In the genomic region with DNA sequence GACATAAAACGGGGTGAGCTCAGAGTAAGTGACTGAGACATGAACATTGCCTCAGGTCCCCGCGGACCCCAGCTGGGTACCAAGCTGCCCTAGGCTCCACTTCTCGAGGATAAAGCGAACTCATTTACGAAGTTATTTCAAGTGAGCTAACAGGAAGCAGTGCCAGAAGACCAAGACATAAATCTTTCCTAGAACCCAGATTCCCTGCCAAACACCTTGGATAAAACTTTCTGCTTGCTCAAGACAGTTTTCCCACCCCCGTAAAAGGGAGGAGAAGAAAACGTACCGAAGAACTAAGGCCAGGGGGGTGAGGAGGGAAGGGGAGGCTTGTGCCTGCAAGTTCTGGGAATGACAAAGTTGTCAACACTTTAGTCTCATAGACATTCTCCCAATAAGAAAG, we compare ENCODE assay signal across 33 mouse cellular contexts. TPM values are rescaled to one million over a fixed set of nuclear protein-coding genes. Genes with fewer than 3 reads are reported as not detected.
A peak's percentile ranks its signal among the peaks of the same experiment; 100 is the strongest.
DNase-seq lines count a peak whose midpoint lies in the region; ATAC-seq and TF ChIP-seq lines count a peak whose summit lies in the region.
"Had no signal": no experiment of that assay in that cellular context is flagged by ENCODE, and none has a peak within 500 bp of the region (broad histone marks: within the 10 kb centered on the region; RNA-seq: fewer than 3 reads in every experiment).

No protein-coding gene starts in this region.

- H3K9ac ChIP-seq in lung, postnatal 0 days (replicated peaks; ENCODE audit: low read depth), result no peak overlapping the region
- H3K9ac ChIP-seq in limb, embryonic 14.5 days (ENCODE audit: low read depth, low read length, severe bottlenecking), result no peak overlapping the region
- H3K9ac ChIP-seq: heart, embryonic 15.5 days; hindbrain, embryonic 14.5 days; liver, embryonic 13.5 days; midbrain, embryonic 15.5 days; neural tube, embryonic 12.5 days had no signal

- no peak overlapping the region for H3K27ac ChIP-seq in lung, postnatal 0 days (ENCODE audit: low read length)
- H3K27ac ChIP-seq in limb, embryonic 14.5 days (replicated peaks; ENCODE audit: low read depth, low read length), result peak overlapping the region; percentile 67; the same call in 1 of the 2 replicates
- H3K27ac ChIP-seq: heart, adult 2 months; heart, embryonic 15.5 days; hindbrain, embryonic 14.5 days; liver, embryonic 13.5 days; macrophage; midbrain, embryonic 15.5 days; neural tube, embryonic 12.5 days had no signal

- no peaks in the 10 kb centered on the region for H3K36me3 ChIP-seq in lung, postnatal 0 days (ENCODE audit: insufficient read depth, low read length)
- no peaks in the 10 kb centered on the region for H3K36me3 ChIP-seq in limb, embryonic 14.5 days (ENCODE audit: control insufficient read depth, insufficient read depth, low read length)
- H3K36me3 ChIP-seq: heart, embryonic 15.5 days; liver, embryonic 13.5 days; midbrain, embryonic 15.5 days; neural tube, embryonic 12.5 days had no signal

- TF ChIP-seq EP300 in lung, postnatal 0 days (IDR thresholded peaks at IDR 0.05), result no peak

- H3K4me2 ChIP-seq in lung, postnatal 0 days (replicated peaks; ENCODE audit: low read depth, low read length), result no peak overlapping the region
- H3K4me2 ChIP-seq in limb, embryonic 14.5 days (replicated peaks; ENCODE audit: low read depth, low read length, severe bottlenecking), result no peak overlapping the region
- H3K4me2 ChIP-seq: heart, embryonic 15.5 days; hindbrain, embryonic 14.5 days; liver, embryonic 13.5 days; midbrain, embryonic 15.5 days; neural tube, embryonic 12.5 days had no signal

- WGBS in lung, postnatal 0 days, result 58% methylated on average over 9 of the region's 9 CpGs
- WGBS in limb, embryonic 14.5 days, result 16% methylated on average over 9 of the region's 9 CpGs

- H3K9me3 ChIP-seq in lung, postnatal 0 days (ENCODE audit: low read length), result no peaks in the 10 kb centered on the region
- H3K9me3 ChIP-seq in limb, embryonic 14.5 days (ENCODE audit: control insufficient read depth, low read length), result no peaks in the 10 kb centered on the region
- H3K9me3 ChIP-seq: heart, embryonic 15.5 days; liver, embryonic 13.5 days; midbrain, embryonic 15.5 days; neural tube, embryonic 12.5 days had no signal

- TF ChIP-seq POLR2A in limb, embryonic 14.5 days (IDR thresholded peaks at IDR 0.05; ENCODE audit: borderline replicate concordance, extremely low read depth, insufficient read depth, insufficient read length), result no peak

- no peak for ATAC-seq in lung, postnatal 0 days
- ATAC-seq in limb, embryonic 14.5 days (ENCODE audit: low FRiP score, low read depth), result peak; percentile 41; the same call in 1 of the 2 replicates
- ATAC-seq: inflammation-experienced regulatory T-cells, adult 6 months; midbrain, embryonic 15.5 days had no signal

- H3K27me3 ChIP-seq in lung, postnatal 0 days (replicated peaks; ENCODE audit: insufficient read depth, low read length), result no peaks in the 10 kb centered on the region
- H3K27me3 ChIP-seq in limb, embryonic 14.5 days (ENCODE audit: control insufficient read depth, insufficient read depth, low read length), result no peaks in the 10 kb centered on the region
- H3K27me3 ChIP-seq: heart, embryonic 15.5 days; liver, embryonic 13.5 days; midbrain, embryonic 15.5 days; neural tube, embryonic 12.5 days had no signal

- peak; percentile 19 for DNase-seq in gastrocnemius, adult 18-20 months (ENCODE audit: low spot score)
- DNase-seq in gastrocnemius, postnatal 25 days, result no peak
- peak; percentile 37 for DNase-seq in lung, postnatal 36 days
- DNase-seq in lung, postnatal 0 days (ENCODE audit: low spot score), result no peak
- peak; percentile 48 for DNase-seq in forelimb bud, embryonic 11.5 days (ENCODE audit: low read depth, low spot score)
- peak; percentile 75 for DNase-seq in limb, embryonic 14.5 days (ENCODE audit: low spot score)
- no peak for DNase-seq in spleen, postnatal 10 days (ENCODE audit: low spot score in 2 of 2)
- DNase-seq in left cerebral cortex, adult 9 months (ENCODE audit: low spot score in 2 of 2), result no peak
- DNase-seq: cerebellum, adult 11 months; cerebellum, adult 9-11 months; gastrocnemius, postnatal 10 days; heart, adult 2 months; heart, postnatal 4 days; kidney, adult 8-10 months; kidney, postnatal 25 days; liver, embryonic 13.5 days; lung, adult 2 months; thymus, postnatal 25 days had no signal

- TF ChIP-seq CTCF in lung, postnatal 0 days (IDR thresholded peaks at IDR 0.05), result no peak

- no peak overlapping the region for H3K4me3 ChIP-seq in lung, postnatal 0 days (ENCODE audit: low read depth, low read length)
- no peak overlapping the region for H3K4me3 ChIP-seq in limb, embryonic 14.5 days (replicated peaks; ENCODE audit: low read length)
- H3K4me3 ChIP-seq: heart, adult 2 months; heart, embryonic 15.5 days; liver, embryonic 13.5 days; midbrain, embryonic 15.5 days; neural tube, embryonic 12.5 days had no signal

- no peaks in the 10 kb centered on the region for H3K4me1 ChIP-seq in lung, postnatal 0 days (ENCODE audit: insufficient read depth, low read depth, low read length)
- H3K4me1 ChIP-seq in limb, embryonic 14.5 days (ENCODE audit: control insufficient read depth, insufficient read depth, low read length), result peaks cover 38% of the 10 kb centered on the region
- H3K4me1 ChIP-seq: midbrain, embryonic 15.5 days had no signal

RNA-seq across cellular contexts. Expression of gene Gm1113, which starts 15.2 kb away (rescaled TPM):
- total RNA-seq in gastrocnemius, adult 18-20 months (2021), result not detected
- total RNA-seq in gastrocnemius, postnatal 25 days (2021), result not detected
- polyA plus RNA-seq in lung, postnatal 0 days (2015; fragmentation: Nextera tagmentation; extraction: Ambion mirVana), result not detected in 2 replicates
- polyA plus RNA-seq in limb, embryonic 14.5 days (2012; rRNA removed), result not detected in 2 replicates
- not detected in 2 replicates for polyA plus RNA-seq in limb, embryonic 14.5 days (2014; fragmentation: Nextera tagmentation; extraction: Ambion mirVana)
- total RNA-seq: adrenal gland, adult 18-20 months; adrenal gland, postnatal 4 days; common myeloid progenitor, adult 5-6 weeks; gastrocnemius, postnatal 10 days; heart, adult 2 months; heart, postnatal 4 days; left cerebral cortex, adult 18-20 months; left cerebral cortex, postnatal 36 days had no signal
- polyA plus RNA-seq: forebrain, embryonic 11.5 days; frontal cortex, adult 2 months; heart, adult 2 months; heart, embryonic 15.5 days; hindbrain, embryonic 14.5 days; inflammation-experienced regulatory T-cells, adult 6 months; liver, embryonic 13.5 days; lung, adult 2 months; macrophage; midbrain, embryonic 15.5 days; neural tube, embryonic 12.5 days; small intestine, adult 2 months; testis, adult 2 months had no signal

RNA-seq across cellular contexts. Expression of gene Ddx25, which starts 25.1 kb away (rescaled TPM):
- not detected for total RNA-seq in gastrocnemius, adult 18-20 months (2021)
- total RNA-seq in gastrocnemius, postnatal 25 days (2021), result not detected
- polyA plus RNA-seq in lung, postnatal 0 days (2015; fragmentation: Nextera tagmentation; extraction: Ambion mirVana), result 0.07 and 0.10 TPM in 2 replicates
- 1.9 and 2.3 TPM in 2 replicates for polyA plus RNA-seq in limb, embryonic 14.5 days (2012; rRNA removed)
- polyA plus RNA-seq in limb, embryonic 14.5 days (2014; fragmentation: Nextera tagmentation; extraction: Ambion mirVana), result 3.0 TPM in 2 replicates
- total RNA-seq: heart, adult 2 months had no signal
- polyA plus RNA-seq: macrophage had no signal

RNA-seq across cellular contexts. Expression of gene Pus3, which starts 25.1 kb away (rescaled TPM):
- 10 to 100 TPM in 1 of 2 experiments, 1 to 10 TPM in 1; 9.2 to 10.3 TPM for total RNA-seq in gastrocnemius, adult 18-20 months (2021)
- total RNA-seq in gastrocnemius, postnatal 25 days (2021), result 1 to 10 TPM; 7.0 to 9.2 TPM
- polyA plus RNA-seq in lung, postnatal 0 days (2015; fragmentation: Nextera tagmentation; extraction: Ambion mirVana), result 7.3 and 8.5 TPM in 2 replicates
- 13.1 and 20.8 TPM in 2 replicates for polyA plus RNA-seq in limb, embryonic 14.5 days (2012; rRNA removed)
- 18.2 and 21.7 TPM in 2 replicates for polyA plus RNA-seq in limb, embryonic 14.5 days (2014; fragmentation: Nextera tagmentation; extraction: Ambion mirVana)

RNA-seq across cellular contexts. Expression of gene Pate2, which starts 36.8 kb away (rescaled TPM):
- not detected for total RNA-seq in gastrocnemius, adult 18-20 months (2021)
- total RNA-seq in gastrocnemius, postnatal 25 days (2021), result not detected
- 0.06 and 0.10 TPM in 2 replicates for polyA plus RNA-seq in lung, postnatal 0 days (2015; fragmentation: Nextera tagmentation; extraction: Ambion mirVana)
- polyA plus RNA-seq in limb, embryonic 14.5 days (2012; rRNA removed), result 0.53 and 0.97 TPM in 2 replicates
- polyA plus RNA-seq in limb, embryonic 14.5 days (2014; fragmentation: Nextera tagmentation; extraction: Ambion mirVana), result 0.37 and 0.55 TPM in 2 replicates
- total RNA-seq: heart, adult 2 months had no signal
- polyA plus RNA-seq: inflammation-experienced regulatory T-cells, adult 6 months; lung, adult 2 months; macrophage had no signal

RNA-seq across cellular contexts. Expression of gene Hyls1, which starts 36.9 kb away (rescaled TPM):
- under 1 TPM; 0.80 to 0.95 TPM for total RNA-seq in gastrocnemius, adult 18-20 months (2021)
- total RNA-seq in gastrocnemius, postnatal 25 days (2021), result 1 to 10 TPM; 1.0 to 1.1 TPM
- polyA plus RNA-seq in lung, postnatal 0 days (2015; fragmentation: Nextera tagmentation; extraction: Ambion mirVana), result 4.7 and 5.0 TPM in 2 replicates
- 8.1 and 10.8 TPM in 2 replicates for polyA plus RNA-seq in limb, embryonic 14.5 days (2012; rRNA removed)
- polyA plus RNA-seq in limb, embryonic 14.5 days (2014; fragmentation: Nextera tagmentation; extraction: Ambion mirVana), result 15.4 and 15.8 TPM in 2 replicates

Comparison
In these comparisons a context has a peak if more than half of its experiments do, and no peak if none do; other contexts are left out.
1. DNase-seq: peak in gastrocnemius, adult 18-20 months (single experiment), lung, postnatal 36 days (single experiment), forelimb bud, embryonic 11.5 days (single experiment) and limb, embryonic 14.5 days (single experiment); none in gastrocnemius, postnatal 25 days (single experiment), lung, postnatal 0 days (single experiment), spleen, postnatal 10 days (0 of 2) and left cerebral cortex, adult 9 months (0 of 2).